Mouse (Mus musculus): ENCODE measurements at regions not wholly inside any gene's neighbourhood (a gene's known extent, or its start where the extent isn't known, plus 50 kb on each side); places are given as distances from the start of the nearest gene placed in this dataset.
A peak's percentile ranks its signal among the peaks of the same experiment; 100 is the strongest.

DNA sequence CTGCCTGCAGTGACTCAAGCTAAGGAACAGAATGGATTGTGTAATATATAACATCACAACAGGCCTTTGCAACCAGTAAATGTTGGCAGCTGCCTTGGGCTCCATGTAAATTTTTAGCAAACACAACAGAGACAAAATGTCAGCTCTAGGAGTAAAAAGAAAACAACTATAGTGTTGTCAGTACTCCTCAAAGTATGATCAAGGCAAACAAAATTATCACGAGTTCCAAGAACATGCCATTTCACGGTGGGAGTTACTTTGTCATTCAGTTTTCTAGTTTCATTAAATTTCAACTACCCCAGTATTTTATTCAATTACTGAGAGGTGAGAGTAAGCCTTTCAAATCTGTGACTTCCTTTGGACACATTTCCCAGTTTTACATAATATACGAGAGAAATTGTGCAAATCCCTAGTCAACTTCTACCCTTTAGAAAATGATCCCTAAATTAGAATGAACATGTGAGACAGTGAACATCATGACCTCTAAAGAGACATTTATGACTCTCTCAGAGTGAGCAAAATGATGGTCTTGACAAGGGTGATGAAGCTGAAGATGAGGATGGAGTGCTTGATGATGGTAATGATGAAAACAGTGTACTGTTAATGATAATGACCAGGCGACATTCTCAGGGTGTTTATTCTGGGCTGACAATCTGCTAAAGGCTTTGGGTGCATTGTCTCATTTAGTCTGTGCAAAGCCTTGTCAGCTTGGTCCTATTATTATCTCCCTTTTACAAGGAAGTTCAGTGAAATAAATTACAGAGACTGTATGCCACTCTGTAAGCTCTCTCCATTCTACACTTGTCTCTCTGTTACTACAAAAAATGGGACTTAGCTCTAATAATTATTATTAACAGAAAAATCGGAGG, 209.7 kb upstream of the Etaa1 start:
- DNase-seq = no peak

DNA sequence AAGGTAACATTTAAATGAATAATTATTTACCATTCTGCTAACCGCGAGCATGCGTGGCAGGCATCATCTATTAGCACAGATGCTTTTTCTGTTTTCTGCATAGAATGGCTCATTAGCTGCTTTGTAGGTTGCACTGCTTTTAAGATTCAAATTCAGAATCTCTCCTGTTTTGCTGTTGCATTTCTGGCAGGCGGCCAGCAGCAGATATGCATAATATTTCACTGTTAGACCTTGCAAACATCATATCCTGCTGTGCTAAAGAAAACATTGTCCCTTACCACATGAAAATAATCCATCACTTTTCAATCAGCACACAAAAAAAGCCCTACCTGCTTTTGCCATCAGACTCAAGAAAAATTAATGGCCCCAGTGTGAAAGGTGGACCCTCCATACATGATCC, 202.8 kb upstream of the Etaa1 start:
- DNase-seq = no peak

DNA sequence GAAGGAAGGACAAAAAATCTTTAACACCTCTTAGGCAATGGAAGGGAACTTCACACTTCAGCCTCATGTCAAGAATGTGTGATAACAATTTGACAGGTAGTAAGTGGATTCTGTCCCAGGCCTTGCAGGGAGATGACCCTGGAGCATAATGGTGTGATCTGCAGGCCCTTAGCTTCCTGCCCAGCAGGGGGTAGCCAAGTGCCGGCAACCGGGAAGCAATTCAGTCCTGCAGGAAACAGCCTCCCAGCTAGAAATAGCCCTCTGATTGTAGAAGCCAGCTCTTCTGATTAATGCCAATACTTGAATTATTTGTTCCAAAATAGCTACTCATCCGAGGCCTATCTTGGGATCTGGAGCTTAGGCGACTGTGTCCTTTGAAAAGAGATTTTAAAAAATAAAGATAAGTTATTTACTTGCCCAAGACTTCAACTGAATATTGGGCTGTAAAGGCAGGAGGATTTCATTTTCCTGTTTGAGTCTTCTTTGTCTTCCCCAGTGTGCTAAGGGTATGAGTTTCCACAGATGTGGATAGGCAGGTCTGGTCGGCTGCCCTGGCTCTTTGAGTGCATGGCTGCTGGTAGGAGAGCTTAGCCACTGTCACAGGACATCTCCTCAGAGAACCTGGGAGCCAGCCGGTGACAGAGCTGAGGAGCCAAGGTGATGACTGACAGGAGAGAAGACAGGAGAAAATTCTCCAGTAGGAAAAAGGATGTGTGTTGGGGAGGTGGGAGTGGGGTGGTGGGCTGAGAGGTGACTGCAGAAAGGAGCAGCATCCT, 198.3 kb upstream of the Etaa1 start:
- peak in 1 of 2 experiments; percentile 3 for DNase-seq

DNA sequence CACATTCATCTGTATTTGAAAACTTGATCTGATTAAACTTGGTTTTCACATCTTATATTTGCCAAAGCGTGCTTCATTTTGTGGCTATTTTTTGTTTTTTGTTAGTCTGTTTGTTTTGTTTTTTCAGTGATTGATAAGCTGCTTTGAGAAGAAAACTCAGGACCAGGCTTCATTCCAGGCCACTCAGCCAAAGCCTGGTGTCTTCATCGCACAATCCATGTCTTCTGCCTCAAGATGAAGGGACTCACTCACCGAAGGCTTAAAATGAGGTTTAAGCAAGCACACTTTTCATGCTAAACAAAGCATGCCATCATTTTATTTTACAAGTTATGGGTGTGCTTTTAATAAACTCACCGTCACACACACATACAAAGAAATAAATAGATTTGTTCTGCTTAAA, 197.7 kb upstream of the Etaa1 start:
- no peak for DNase-seq

DNA sequence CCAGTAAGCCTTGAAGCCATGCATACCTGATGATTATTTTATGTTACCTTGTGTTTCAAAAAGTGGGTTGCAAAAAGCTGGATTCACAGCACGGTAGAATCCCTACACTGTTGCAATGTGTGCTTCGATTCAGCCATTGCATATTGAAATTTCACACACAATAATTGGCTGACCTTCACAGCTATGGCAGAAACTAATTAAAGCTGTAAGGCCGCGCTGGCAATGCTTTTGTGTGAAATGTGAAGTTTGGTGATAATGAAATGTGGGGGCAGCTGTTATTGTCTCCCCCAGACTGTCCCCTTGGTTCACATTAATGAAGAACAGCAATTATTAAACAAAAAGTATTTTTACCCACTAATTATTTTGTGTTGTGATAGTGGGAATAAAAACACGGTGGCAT, 173.8 kb upstream of the Etaa1 start:
- no peak for DNase-seq

DNA sequence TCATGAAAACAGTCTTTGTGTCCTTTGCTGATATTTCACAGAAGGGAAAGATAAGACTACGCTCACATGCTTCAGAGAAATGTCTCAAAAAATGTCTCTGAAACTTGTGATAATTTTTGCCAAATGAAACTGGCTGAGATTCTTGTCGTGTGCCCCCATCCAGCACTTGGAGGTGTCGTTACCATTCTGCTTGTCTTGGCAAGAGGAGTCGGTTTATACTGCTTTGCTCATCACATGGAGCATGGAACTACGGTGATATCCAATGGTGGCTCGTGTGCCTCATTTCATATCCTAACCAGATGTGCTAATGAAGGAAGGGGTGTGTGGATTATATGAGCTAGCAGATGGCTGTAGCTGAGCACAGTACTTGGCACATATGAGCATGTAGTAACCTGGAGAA, 169.4 kb upstream of the Etaa1 start:
- DNase-seq = no peak

DNA sequence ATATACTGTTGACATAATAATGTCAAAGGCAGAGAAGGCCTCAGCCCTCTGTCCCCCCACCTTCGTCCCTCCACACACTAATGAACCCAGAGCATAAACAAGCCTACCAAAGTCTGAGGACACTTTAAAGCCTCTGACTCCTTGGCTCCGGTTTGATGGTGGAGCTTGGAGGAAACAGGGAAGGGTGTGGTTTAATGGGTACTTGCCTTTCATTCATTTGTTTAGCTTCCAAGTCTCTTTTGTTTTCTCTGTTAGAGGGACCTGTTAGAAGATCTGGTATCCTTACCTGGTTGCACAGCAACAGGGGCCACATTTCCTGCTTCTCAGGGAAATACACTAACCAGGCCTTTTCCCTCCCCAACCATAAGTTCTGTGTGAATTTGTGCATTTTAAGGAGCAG, 168.9 kb upstream of the Etaa1 start:
- no peak for DNase-seq

DNA sequence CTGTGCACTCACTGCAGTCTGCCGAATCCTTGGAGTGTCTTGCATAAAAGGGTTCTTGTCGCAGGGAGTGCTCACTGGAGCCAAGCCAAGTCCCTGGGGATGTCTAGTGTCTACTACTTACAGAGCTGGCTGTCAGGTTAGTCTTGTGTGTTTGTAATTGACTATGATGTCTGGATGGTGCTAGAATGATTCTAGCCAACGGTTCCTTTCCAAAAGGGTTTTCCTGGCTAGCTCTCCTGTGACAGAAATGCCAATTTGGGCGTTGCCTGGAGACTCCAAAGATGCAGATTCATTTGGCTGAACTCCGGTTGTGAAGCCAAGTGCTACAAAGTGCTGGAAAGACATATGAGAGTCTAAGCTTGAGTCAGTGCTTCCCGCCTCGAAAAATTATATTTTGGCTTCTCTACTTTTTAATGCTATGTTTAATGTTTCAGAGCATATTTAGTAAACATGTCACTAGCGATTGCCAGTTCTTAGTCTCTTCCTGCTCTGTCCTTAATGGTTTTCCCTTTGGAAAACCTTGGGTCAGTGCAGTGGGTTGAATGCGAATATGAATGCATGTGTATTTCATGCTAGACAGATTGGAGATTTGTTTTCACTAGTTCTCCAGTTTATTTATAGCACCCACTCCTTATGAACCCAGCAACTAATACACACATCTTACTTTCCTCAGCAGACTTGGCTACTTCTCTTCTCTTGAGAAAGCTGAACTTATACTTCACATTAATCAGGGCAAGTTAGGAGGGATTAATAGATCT, 162.2 kb upstream of the Etaa1 start:
- no peak for DNase-seq

DNA sequence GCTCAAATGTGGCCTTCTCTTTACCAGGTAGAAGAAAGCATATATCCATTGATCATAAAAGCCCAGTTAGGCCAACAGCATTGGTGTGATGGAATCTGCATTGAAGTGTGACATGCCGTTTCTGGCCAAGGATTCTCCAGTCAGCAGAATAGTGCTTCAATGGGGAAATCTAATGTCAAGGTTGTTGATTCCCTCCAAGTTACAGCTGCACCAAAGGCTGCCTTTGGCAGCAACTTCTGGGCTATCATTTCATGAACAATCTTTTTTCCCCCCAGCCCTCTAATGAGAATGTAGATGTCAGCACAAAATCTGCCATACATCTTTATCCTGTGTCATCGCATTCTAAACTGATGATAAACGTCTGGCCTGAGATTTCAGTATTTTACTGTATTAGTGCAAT, 149.2 kb upstream of the Etaa1 start:
- no peak for DNase-seq

DNA sequence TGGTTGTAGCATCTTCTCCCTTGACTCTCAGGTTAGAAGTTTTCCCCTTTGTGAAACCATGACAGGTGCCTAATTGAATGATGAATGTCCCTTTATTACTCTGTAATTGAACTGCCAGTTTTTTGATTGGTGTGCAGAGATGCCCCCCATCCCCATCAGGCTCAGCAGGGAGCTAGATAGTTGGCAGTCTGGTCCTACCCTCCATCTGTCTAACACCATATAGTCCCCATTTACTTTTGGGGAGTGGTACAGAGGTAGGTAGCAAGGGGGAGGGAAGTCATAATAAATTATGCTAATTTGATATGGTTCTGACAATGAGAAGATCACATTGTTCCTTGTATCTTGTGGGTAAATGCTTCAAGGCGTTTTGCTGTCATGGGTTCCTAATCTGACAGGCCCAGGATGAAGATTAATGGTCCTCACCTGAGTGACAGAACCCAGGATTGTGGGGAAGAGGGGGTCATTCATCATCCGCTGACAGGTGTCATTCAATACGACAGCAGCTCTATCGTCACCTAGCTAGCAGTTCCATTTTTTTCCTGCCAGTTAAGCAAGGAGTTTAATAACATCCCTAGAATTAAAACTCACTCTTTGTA, 122.3 kb upstream of the Etaa1 start:
- DNase-seq = no peak

DNA sequence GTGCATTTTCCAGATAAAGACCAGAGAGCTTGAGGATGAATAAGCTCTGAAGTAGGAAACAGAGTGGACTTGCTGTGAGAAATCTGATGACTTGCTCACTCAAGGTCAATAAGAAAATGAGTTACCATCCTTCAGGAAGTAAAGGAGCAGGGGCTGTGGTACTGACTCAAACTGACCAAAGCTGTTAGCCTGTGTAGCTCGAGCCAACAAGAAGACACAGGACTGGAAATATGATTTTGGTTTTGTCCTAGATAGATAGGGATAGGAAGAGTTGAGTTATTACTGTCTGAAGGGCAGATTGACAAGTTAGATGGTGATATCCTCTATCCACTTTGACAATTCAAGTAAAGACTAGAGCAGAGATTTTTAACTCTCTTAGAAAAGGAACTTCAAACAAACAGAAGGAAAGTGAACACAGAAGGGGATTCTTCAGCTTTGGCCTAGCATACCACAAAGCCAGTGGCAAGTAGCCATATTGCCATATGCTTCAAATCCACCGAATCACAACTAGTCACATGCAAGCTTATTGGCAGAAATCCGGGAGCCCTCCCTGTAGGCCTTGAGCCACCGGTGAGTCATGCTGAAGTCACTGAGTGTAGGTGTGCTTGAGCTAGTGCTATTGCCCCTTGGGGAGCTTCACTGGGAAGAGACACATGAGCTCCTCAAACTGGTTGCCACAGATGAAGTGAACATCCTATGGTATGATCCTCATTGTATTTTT, 117.1 kb upstream of the Etaa1 start:
- no peak for DNase-seq

DNA sequence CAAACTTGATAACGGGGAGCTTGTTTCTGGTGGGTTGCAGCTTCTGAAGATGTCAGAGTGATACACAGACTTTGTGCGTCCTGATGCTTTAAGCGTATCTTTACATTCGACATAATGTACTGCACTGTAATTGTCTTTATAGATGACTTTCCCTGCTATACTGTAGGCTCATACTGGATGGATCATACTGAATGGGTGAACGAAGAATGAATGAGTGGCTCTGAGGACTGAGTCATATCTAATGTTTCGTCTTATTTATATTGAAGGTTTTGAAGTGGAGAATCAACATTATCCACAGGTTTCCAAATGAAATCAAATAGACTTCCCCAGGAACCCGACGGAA, 116.3 kb upstream of the Etaa1 start:
- no peak for DNase-seq

DNA sequence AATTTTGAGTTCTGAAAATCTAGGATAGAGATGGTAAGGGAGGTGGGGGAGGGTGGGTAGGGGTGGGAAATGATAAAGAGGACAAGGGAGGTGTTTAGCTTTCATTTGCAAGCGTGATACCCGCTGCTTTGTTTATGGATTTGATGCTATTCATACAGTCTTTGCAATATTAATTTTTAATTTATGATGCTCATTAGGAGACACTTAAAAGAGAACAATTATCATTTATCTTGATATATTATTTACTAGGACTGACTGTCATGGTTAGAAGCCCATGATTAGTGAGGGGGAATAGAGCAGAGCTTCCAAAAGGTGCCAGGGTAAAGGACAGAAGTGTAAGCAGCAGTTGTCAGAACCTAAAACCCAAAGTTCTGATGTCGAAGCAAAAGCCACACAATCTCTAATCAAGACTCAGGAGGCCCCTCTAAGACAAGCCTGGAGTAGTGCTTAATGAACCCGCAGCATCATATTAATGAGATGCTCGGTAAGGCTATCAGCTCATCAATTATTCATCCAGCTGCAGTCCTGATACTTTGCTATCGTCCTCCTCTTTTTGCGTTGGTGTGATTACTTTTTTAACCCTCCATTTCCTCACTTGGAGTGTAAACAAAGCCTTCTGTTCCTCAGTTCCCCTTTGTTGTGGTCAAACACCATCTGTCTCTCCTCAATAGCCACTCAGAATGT, 115.8 kb upstream of the Etaa1 start:
- DNase-seq = no peak

DNA sequence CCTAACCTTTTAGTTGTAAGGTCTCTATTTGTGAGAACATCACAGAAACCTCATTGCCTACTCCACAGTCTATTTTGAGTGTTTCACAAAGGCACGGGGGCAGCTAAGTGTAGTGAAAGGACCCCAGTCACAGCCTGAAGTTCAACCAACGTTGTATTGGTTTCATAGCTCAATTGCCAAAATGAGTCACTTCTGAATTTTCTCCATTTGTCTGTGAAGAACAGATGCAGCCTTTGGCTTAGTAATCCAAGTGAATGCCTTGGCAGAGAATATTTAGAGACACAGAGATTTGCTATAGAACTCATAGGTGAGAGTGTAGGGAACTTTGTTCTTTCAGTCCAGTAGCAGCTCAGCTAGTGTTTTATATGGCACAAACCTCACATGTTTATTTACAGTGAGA, 114.4 kb upstream of the Etaa1 start:
- DNase-seq = no peak

DNA sequence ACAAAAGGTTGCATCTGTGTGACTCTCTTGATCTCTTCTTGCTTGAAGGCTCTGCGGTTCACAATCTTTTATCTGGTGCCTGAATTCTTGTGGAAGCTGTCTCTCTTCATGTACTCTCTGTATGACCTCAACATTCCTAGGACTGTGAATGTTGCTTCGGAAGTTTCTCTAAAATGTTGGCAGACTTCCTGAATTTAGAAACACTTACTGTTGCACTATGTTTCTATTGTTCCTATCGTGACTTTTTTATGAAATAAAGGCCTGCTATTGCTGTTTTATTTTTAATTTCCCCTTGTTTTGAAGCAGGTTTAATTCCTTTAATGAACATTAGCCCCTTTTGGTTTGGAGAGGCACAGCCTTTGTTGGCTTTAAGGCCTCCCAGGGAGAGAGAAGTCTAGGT, 114.0 kb upstream of the Etaa1 start:
- no peak for DNase-seq

DNA sequence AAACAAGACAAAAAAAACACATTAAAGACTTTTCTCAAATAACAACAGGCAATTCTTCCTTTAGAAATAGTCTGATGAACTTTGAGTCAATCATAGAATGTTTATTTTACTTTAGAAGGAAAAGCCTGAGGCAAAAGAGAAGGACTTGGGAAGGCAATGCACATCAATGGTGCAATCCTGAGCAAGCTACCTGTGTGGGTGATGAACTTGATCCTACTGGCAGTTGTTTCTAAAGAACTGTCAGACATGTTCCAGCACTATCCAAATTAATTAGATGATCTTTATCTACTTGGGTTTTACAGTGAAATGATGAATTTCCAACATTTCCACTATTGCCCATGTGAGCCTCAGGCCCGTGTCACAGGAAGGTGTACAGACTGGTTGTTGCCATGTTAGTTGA, 87.9 kb upstream of the Etaa1 start:
- no peak for DNase-seq

DNA sequence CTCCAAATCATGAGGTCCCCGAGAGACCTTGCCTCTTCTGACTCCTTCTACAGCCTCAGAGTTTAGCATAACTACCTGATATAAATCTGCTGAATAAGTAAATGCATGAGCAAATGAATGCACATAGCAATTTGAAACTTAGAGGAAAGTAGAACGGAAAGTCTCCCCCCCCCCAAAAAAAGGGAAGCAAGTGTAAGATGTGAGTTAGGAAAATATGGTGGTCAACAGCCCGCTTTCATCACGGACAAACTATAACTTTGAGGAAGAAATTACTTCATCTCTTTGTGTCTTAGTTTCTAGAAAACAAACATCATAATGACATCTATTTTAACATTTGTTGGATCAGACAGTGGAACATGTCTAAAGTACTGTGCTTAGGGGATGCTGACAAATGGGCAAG, 77.4 kb upstream of the Etaa1 start:
- DNase-seq = no peak

DNA sequence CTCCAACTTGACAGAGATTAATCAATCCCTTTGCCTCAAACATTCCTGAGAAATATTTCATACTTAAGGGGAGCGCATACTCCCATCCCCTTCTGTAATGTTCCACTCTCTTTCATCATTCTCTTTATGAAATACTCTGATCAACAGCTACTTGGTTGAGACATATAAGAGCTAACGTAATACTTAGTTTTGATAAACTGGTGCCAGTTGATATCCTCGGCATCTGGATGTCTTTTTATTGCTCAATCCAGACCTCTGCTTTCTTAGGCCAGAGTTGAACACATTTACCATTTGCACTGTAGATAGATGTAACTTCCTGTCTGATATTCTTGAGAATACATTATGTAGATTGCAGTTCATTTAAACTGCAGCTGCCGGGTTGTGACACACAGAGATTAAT, 68.4 kb upstream of the Etaa1 start:
- DNase-seq = no peak

DNA sequence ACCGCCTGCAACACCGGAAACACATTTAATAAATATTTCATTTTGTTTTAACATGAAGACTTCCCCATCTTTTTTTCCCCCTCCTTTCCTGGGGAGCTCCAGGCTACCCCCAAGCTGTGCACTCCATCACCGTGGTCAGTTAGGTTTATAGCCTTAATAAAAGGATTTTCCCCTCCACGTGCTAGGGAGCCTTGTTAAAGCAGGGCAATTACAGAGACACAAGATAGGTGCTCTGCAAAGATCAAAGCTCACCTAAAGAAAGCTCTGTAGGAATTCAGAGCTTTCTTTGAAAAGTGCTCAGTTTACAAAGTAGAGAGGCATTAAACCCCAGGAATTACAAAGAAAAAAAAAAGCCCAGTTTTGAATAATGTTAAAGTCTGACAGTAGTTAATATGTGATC, 61.6 kb upstream of the Etaa1 start:
- no peak for DNase-seq

DNA sequence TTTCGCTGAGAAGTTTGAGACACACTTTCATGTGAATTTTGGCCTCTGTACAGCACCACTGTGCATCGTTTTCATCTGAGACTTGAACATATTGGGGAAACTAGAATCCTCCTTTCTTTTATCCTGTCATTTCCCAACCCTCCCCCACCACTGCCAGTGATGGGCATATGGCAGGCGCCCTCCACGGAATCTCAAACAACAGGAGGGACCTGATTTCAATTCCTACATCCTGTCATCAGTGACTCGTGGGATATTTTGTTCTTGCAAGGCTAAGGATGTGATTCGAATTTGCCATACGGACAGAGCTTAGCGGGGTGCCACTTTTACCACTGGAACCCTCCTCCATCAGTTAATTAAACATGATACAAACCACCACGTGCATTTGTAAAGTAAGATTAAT, 60.9 kb upstream of the Etaa1 start:
- no peak for DNase-seq

DNA sequence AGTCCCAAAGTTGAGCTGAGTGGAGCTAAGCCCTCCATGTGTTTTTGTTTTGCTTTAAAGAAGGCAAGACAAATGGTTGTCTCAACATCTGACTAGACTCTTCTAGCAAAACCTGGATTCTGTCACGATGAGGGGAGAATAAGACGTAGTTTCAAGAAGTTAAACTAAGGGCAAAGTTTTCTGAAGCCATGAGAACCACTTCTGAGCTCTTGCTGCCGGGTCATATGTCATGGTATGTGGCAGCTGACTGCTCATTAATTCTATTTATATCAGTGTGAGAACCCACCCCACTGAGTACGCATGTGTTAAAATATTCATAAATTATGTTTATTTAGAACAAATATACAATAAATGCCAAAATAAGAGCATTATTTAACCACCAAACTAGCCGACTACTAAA, 58.4 kb upstream of the Etaa1 start:
- DNase-seq = no peak

DNA sequence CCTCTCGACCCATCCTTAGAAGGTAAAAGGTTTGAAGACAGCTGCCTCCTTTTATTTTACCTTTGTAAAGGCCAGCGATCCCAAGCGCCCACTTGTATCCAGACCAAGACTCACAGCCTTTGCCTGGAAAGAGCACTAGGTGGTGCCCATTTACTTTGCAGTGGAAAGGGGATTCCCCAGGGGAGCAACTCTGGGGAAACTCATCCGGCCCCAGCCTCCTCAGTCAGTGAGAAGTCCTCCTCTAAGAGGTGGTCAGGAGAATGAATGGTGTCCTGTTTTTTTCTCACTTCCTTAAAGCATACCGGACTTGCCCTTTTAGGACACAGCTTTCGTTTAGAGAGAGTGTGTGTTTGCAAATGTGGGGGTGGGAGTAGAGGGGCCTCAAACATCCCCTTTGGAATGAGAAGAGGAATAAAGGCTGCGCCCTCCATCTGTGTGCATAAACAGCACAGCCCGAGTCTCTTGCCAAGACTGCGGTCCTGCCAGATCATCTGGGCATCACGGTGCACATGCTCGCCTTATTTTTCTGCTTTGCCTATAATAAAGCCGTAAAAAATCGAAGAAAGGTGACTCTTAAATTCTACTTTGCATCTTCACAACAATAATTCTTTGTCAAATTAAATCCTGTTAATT, 57.5 kb upstream of the Etaa1 start:
- no peak for DNase-seq
